Mouse (Mus musculus): ENCODE results near the gene Cdk12.
A peak's percentile ranks its signal among the peaks of the same experiment; 100 is the strongest.

The Cdk12 gene

GRCm38 (mm10) chr11:98318421-98319116 lies 115.7 kb downstream of the Cdk12 start:
- no peak for DNase-seq

- no peak for DNase-seq
Measured at GRCm38 (mm10) chr11:98319120-98319519, 116.3 kb downstream of the Cdk12 start.

- no peak for DNase-seq
Measured at GRCm38 (mm10) chr11:98319544-98319943, 116.7 kb downstream of the Cdk12 start.

- DNase-seq: no peak
Measured at GRCm38 (mm10) chr11:98319944-98320343, 117.1 kb downstream of the Cdk12 start.

GRCm38 (mm10) chr11:98320381-98320780 lies 117.5 kb downstream of the Cdk12 start:
- DNase-seq: no peak

- DNase-seq: no peak
Measured at GRCm38 (mm10) chr11:98320806-98321676, 118.2 kb downstream of the Cdk12 start.

- no peak for DNase-seq
Measured at GRCm38 (mm10) chr11:98321677-98322003, 118.8 kb downstream of the Cdk12 start.

- DNase-seq: no peak
Measured at GRCm38 (mm10) chr11:98322159-98322558, 119.3 kb downstream of the Cdk12 start.

- no peak for DNase-seq
Measured at GRCm38 (mm10) chr11:98323136-98323866, 120.4 kb downstream of the Cdk12 start.

GRCm38 (mm10) chr11:98323933-98324332 lies 121.1 kb downstream of the Cdk12 start:
- DNase-seq: peak; percentile 75

GRCm38 (mm10) chr11:98325191-98325820 lies 122.4 kb downstream of the Cdk12 start:
- DNase-seq: no peak

GRCm38 (mm10) chr11:98325821-98326218 lies 123.0 kb downstream of the Cdk12 start:
- DNase-seq: no peak

GRCm38 (mm10) chr11:98326741-98327135 lies 123.9 kb downstream of the Cdk12 start:
- DNase-seq: no peak

- DNase-seq: no peak
Measured at GRCm38 (mm10) chr11:98327136-98328030, 124.5 kb downstream of the Cdk12 start.

- DNase-seq: no peak
Measured at GRCm38 (mm10) chr11:98328031-98328370, 125.1 kb downstream of the Cdk12 start.

Data from kidney, postnatal 10 days (tissue).